Mouse (Mus musculus): ENCODE results near the gene Hist2h2be.
"Not testable (repeated sequence)": the region's sequence is repeated elsewhere in the genome, so short reads cannot be mapped to it uniquely, and the experiment has no call there.

Hist2h2be gene

DNA sequence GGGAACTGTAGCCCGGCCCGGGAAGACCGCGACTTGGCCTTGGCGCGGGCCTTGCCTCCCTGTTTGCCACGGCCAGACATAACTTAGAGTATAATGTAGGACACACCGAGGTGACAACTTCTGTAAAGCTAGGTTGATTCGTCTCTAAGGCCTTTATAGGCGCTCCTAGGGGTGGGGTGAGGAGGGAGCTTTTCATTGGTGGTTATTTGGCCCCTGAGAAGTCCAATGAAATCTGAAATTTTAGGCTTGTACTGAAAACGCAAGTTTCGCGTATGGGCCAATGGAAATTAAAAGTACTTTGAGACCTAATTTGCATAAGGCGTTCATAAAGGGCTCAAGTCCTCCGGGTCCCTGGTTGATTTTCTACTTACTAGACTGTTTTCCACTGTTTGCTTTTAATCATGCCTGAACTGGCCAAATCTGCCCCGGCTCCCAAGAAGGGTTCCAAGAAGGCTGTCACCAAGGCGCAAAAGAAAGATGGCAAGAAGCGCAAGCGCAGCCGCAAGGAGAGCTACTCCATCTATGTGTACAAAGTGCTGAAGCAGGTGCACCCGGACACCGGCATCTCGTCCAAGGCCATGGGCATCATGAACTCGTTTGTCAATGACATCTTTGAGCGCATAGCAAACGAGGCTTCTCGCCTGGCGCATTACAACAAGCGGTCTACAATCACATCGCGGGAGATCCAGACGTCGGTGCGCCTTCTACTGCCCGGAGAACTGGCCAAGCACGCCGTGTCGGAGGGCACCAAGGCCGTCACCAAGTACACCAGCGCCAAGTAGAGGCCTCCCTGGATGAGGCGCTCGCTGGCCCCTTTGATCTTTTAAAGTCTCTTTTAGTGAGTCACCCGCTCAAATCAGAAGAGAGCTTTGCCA is at the start of gene Hist2h2be, which contains the start of gene Hist2h2ac:
Gene Hist2h2be (plus strand): TSS at position 355 of the 875 bp plus-strand sequence.
Gene Hist2h2ac (minus strand): TSS at position 116 of the 875 bp plus-strand sequence.
- DNase-seq (ENCODE audit: low read depth, low spot score): peak; percentile 96

DNA sequence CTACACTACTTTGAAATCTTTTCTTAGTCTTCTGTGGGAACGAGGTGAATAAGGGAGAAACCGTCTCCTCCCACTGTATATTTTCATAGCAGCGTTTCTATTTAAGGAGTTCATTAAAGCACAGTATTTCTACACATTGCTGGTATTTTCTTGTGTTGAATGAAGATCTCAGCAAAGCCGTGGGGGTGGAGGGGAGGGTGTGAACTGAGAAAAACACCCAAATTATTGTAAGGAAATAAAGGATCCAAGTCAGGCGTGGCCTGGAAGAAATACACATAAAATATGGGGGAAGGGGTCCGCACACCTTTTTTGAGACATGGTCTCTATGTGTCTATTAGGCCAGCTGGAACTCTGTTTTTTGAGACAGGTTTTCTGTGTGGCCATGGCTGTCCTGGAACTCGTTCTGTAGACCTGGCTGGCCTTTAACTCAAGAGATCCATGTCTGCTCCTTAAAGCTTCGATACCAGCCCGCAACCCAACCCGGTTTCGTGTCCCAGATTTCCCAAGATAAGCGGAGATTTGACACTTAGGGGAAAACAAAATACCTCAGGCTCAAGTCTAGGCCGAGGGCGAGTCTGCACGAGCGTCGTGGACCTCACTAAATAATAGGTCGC is 49.2 kb upstream of the Hist2h2be start:
- DNase-seq (ENCODE audit: low read depth, low spot score): no peak

DNA sequence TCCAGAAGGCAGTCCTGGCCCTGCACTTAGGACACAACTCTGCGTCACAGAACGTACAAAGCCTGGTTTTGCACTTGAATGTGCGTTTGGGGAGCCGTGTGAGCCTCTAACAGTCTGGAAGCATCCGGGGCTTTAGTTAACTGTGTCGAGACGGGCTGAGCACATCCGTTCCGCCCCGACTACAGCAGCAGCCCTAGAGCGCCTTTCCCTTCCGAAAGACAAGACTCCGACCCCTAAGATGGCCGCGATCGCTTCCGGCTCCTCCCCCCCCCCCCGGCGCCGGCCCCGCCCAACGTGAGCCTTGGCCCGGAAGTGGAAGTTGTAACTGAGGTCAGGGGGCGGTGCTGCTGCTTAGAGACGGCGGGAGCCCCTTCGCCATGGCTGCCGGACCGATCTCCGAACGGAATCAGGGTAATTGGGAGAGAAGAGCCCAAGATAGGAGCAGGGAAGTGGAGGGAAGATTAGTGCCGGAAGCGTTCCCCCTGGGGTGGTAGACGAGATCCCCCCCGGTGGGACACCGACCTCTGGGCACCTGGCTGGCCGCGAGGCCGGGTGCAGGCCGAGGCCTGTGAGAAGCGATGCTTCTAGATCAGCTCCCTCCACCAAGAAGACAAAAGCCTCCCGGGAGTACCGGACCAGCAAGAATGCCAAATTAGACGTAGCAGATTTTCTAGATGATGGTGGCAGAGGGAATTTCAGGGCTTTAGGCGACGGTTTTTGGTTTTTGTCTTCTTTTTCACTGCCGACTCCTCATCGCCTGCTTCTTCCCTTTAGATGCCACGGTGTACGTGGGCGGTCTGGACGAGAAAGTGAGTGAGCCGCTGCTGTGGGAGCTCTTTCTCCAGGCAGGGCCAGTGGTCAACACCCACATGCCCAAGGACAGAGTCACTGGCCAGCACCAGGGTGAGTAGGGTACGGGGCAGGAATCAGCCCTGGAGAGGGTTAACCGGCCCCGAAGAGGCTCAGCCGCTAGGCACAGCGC is 48.4 kb upstream of the Hist2h2be start, which contains the start of gene Sf3b4:
Gene Sf3b4 (plus strand): TSS at position 136 of the 982 bp plus-strand sequence.
- peak; percentile 92 for DNase-seq (ENCODE audit: low read depth, low spot score)

DNA sequence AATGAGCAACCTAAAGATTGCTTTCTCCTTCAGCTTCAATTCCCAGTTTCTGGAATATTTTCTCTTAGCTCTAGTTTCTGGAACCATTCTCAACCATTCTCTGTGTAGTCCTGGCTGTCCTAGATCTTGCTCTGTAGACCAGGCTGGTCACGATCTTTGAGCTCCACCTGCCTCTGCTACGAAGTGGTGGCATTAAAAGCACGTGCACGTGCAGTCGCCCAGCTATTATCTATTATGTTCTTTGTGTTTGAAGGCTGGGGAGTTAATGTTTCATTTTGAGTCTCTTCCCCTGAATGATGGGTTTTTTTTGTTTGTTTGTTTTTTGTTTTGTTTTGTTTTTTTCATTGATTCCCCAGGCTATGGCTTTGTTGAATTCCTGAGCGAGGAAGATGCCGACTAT is 47.7 kb upstream of the Hist2h2be start:
- DNase-seq (ENCODE audit: low read depth, low spot score): no peak

DNA sequence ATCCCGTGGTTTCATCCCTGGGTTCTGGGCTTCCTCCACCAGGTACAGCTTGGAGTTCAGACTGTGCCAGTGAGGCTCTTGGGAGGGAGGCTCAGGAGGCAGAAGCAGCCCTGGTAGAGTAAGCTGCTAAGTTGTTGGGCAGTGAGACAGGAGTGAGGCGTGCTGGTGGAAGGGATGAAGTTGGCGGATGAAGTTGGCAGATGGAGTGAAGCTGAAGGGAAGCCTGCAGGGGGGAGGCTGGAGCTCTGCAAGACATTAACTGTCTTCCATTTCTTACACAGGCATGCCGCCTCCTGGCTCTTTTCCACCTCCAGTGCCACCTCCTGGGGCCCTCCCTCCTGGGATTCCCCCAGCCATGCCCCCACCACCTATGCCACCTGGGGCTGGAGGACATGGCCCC is 46.9 kb upstream of the Hist2h2be start:
- not testable (repeated sequence) for DNase-seq (ENCODE audit: low read depth, low spot score)

DNA sequence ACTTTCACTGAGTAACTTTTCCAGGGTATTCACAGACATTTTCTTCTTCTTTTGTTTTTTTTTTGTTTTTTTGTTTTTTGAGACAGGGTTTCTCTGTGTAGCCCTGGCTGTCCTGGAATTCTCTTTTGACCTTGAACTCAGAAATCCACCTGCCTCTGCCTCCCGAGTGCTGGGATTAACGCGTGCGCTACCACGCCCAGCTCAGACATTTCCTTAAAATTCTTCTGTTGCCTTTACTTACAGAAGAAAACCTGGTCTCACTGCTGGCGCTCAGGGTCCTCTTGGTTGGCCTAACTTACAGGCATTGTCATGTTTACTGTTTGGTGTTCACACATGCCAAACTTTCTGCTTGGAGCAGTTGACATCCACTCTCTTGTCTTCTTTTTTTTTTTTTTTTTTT is 45.7 kb upstream of the Hist2h2be start:
- DNase-seq (ENCODE audit: low read depth, low spot score): peak; percentile 66

DNA sequence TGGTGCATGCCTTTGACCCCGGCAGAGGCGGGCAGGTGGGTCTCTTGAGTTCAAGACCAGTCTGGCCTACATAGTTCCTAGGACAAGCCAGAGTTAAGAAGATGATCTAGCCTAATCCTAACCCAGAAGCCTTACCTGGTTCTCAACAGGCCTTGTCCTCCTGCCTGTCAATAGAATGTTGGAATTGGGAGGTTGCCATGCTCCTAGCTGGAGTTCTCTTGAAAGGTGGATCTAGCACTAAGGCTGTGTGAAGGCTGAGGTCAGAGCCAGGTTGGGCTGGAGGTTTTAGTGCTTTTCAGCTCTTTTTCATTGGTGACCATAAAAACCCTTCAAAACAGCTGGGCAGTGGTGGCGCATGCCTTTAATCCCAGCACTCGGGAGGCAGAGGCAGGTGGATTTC is 42.5 kb upstream of the Hist2h2be start:
- DNase-seq (ENCODE audit: low read depth, low spot score): no peak

DNA sequence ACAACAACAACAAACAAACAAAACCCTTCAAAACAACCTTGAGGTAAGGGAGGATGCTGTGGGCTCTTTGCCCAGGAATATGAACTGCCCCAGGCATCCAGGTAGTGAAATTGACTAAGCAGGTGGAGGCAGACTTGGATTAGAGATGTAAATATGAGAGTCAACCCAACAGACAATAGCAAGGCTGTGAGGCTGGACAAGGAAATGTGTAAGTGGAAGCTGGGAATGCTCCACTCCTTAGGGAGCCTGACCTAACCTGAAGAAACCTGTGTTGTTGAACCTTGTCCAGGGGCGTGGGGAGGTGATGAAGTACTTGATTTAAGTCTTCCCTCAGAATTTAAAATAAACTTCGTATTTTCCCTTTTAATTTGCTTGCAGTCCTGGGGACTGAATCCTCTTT is 42.0 kb upstream of the Hist2h2be start:
- DNase-seq (ENCODE audit: low read depth, low spot score): no peak

DNA sequence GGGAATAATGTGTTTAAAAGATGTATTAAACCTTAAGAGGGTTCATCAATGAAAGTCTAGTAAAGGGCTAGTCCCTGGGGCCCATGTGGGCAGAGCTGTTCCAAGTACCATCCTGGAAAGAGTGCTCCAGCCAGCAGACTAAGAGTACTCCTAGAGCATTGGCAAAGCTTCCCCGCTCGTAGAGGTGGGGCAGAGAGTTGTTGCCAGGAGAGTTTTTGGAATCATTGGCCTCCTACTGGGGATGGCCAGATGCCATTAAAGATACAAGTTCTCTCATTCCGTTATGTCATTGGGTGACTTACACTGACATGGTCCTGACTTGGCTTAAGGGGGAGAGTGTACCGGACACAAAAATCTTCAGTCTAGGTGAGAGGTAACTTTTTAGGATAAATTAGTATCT is 41.4 kb upstream of the Hist2h2be start:
- DNase-seq (ENCODE audit: low read depth, low spot score): no peak

DNA sequence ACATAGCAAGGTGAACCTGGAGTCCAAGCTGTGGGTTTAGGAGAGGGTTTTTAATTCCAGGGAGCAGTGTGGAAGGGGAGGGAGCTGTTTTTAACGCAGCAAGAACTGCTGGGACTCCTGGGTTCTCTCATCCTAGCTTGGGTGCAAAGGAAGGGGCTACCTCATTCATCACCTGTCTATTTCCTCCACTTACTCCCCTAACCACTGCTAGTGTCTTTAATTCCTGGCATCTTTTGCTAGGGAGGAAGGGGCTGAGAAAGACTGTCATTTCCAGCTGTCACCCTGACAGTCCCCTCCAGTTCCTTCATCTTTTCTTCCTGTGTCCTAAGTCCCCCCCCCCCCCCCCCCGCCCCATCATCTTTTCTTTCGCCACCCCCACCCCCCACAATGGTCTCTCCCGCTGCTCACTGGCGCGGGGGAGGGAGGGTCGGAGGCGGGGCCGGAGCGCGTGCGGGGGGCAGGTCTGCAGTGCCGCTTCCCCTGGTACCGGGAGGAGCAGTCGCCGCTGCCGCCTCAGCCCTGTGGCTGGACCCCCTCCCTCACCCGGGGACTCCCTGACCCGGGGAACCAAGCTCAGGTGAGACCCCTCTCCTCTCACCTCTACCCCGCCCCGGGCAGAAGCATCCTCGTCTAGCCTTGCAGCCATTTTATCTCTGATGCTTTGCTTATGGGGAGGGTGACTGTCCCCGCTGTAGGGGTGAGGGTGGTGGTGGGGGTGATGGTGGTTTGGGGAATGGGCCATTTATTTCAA is 40.0 kb upstream of the Hist2h2be start, which contains the start of gene Sv2a:
Gene Sv2a (plus strand): TSS at position 425 of the 751 bp plus-strand sequence.
- DNase-seq (ENCODE audit: low read depth, low spot score): no peak

DNA sequence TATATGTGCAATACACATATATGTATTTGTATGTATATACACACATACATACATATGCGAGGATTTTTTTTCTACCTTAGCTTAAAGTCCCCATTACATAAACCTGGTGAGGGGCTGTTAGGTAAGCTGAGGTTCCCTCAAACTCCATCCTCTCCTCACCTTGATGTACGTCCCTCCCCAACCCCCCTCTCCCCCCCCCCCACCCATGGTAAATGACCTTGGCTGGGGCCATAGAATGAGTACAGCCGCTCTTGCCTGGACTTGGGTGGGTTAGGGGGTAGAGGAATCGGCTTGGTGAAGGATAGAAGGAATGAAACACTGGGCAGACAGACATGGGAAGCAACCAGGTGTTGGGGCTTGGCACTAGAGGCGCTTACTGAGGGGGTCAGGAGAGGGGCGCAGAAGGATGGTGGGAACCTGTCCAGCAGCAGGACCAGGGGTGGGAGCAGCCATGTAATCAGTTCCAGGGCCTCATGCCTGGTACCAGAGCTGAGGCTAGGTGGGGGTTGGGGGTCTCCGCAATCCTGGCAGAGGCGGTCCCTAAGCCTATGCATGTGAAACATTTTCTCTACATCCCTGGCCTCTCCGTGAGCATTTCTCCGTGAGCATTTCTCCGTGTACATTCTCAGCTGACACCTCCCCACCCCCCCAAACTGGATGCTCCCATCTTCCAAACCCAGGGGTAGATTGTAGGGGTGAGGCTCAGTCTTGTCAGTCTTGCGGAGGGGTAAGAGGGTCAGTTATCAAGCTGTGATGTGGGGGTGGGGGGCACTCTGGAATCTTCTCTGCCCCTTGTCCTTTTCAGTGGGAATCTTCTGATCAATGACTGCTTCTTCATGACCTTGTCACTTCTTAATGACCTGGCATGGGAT is 39.2 kb upstream of the Hist2h2be start:
- DNase-seq (ENCODE audit: low read depth, low spot score): no peak

DNA sequence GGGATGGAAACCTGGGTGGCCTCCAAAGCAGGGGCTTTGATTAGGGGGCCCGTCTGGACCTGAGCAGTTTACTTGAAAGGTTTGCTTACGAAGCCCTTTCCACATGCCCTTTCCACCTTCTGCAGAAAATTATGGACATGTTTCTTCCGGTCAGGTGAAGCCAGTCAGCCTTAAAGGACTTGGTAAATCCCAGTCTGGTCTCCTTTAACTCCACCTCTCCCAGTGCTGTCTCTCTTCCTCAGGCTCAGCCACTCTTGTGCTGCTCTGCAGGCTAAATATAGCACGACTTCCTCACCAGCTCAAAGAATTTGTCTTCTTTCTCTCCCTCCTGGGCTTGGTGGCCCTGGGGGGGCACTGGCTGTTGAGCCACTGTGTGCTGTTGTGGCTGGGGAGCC is 38.5 kb upstream of the Hist2h2be start:
- DNase-seq (ENCODE audit: low read depth, low spot score): no peak

DNA sequence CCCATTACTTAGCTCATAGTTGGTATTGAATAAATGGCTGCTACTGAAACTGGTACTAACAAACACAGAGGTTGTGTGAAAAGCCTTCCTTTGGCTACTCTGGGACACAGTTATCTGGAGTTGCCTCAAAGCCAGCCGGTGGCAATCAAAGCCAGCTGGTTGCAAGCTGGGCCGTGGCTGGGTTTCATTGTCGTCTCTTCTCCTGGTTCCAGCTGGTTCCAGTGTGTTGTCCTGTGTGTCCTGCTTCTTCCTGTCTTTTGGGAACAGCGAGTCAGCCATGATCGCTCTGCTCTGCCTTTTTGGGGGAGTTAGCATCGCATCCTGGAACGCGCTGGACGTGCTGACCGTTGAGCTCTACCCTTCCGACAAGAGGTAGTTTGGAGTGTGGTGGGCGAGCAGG is 27.9 kb upstream of the Hist2h2be start:
- no peak for DNase-seq (ENCODE audit: low read depth, low spot score)

DNA sequence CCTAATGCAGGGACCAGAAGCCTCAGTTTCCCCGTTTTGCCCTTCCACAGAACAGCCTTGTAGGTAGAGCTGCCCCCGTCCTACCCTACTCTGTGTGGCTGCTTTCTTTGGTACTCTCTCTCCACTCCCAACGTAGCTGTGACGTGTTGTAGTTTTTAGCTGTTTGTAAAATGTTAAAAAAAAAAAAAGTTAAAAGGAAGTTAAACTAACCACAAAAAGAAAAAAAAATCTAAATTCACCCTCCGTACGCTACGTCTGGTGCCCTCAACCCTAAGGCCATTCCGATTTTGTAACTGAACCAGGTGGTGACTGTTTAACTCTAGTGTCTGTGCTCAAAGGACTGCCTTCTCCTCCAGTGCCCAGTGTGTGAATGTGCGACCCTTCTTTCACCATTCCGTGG is 26.0 kb upstream of the Hist2h2be start:
- no peak for DNase-seq (ENCODE audit: low read depth, low spot score)

DNA sequence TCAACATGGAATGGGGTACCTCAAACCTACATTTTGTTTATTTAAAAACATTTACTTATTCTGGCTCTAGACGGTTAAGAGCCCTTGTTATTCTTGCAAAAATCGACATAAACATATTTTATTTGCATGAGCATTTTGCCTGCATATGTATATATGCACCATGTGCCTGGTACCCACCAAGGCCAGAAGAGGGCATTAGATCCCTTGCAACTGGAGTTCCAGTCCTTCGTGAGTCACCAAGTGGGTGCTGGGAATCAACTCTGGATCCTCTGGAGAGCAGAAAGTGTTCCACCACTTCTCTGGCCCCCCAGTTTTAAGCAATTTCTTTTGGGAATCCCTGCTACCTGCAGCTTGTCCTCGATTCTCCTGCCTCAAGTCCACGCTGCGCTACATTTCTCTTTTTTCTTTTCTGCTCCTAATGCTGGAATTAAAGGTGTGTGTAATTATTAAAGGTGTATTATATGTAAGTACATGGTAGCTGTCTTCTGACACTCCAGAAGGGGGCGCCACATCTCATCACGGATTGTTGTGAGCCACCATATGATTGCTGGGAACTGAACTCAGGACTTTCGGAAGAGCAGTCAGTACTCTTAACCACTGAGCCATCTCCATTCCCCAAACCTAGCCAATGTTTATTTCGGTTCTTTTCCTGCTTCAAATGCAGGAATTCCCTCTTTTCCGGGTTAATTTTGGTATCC is 25.2 kb upstream of the Hist2h2be start:
- no peak for DNase-seq (ENCODE audit: low read depth, low spot score)

DNA sequence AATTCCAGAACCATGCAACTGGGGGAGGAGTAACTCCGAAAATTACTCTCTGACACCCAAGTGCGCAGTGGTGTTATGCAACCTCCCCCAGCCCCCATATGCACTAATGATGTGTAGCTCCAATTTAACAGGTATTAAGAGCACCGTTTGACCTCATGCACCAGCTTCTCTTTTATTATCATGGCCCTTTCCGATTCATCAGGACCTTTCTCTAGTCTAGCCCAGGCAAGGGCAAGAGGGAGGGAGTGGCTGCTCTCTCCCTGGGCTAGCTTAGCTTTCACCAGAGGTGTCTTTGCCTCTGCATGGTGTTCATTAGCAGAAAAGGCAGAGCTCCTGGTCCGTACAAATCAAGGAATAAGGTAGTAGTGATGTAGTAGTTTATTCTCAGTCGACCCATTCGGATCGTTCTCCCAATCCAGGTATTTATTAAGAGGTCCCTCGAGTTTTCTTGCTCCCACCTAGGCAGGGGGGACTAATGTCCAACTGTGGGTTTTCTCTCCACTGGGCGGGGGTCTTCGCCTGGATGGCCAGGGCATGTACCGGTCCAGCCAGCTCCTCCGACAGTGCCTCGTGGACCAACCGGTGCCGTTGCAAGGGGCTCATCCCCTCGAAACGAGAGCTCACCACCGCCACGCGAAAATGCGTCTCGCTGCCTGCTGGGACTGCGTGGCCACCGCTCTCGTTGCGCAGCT is 24.3 kb upstream of the Hist2h2be start:
- DNase-seq (ENCODE audit: low read depth, low spot score): peak; percentile 25

DNA sequence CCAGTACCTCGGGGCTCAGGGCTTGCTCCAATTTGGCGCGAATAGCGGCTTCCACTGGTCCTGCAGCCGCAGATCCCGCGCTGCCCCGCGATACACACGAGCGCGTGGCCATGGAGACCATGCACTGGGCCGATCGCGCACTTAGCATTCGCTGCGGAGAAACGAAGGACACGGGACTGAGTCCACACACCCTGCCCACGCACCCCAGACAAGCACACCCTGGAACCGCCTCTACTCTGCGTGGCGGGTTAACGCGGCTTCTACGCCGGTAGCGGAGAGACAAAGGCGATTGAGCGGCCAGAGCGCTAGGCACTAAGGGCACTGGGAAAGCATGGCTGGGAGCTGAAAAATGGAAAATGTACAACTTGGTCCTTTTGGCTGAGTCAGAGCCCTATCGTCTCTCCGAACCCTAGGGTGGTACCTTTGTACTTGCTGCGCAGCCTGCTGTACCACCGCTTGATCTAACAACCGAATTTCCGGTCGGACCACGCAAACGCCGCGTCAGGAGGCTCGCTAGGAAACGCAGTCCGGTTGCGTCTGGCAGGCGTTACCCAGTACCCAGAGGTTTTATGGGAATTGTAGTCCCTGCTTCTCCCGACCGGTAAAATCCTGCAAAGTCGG is 23.7 kb upstream of the Hist2h2be start:
- DNase-seq (ENCODE audit: low read depth, low spot score): peak; percentile 92

DNA sequence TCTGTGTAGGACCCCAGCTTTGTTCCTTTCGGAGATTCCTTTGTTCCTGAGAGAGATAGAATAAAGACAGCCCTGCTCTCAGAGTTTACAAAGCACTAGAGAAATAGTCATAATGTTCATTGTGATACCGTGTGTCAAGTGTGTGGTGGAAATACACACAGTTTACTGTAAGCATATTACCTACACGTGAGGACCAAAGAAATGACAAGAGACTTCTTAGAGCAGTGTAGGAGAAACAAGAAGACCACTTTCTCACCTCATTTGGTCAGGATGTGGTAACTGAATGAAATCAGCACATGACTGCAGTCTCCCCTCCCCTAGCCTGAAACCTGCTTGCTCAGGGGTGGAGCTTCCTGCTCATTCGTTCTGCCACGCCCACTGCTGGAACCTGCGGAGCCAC is 22.7 kb upstream of the Hist2h2be start:
- peak; percentile 57 for DNase-seq (ENCODE audit: low read depth, low spot score)
